Mouse (Mus musculus) CH12.LX (cell line): Measurements from ENCODE around the gene Pgm2l1.

Experiments used
- BHLHE40 ChIP-seq: IDR thresholded peaks from 2 replicates; pipeline ENCODE4 v1.6.1; 2011; ENCODE audit warnings: mild to moderate bottlenecking, low read depth, low read length, improper control_type of control experiment
- CHD2 ChIP-seq: IDR thresholded peaks from 2 replicates; pipeline ENCODE4 v1.6.1; 2011; ENCODE audit warnings: low read length, improper control_type of control experiment
- CTCF ChIP-seq, 2 experiments: IDR thresholded peaks in 1 of 2; conservative IDR thresholded peaks in 1 of 2; 2 replicates each; pipeline ENCODE4 v1.5.1; 2011 to 2012; ENCODE audit warnings: low read depth in 2 of 2, low read length in 2 of 2, improper control_type of control experiment in 1 of 2, inconsistent platforms in 1 of 2, mild to moderate bottlenecking in 1 of 2, moderate library complexity in 1 of 2
- EP300 ChIP-seq: IDR thresholded peaks from 2 replicates; pipeline ENCODE4 v1.6.1; 2011; ENCODE audit warnings: low read length, improper control_type of control experiment
- HCFC1 ChIP-seq: IDR thresholded peaks from 2 replicates; pipeline ENCODE4 v1.6.1; 2012; ENCODE audit warnings: low read depth, mild to moderate bottlenecking, inconsistent platforms, low read length, improper control_type of control experiment
- MAX ChIP-seq: IDR thresholded peaks from 2 replicates; pipeline ENCODE4 v1.6.1; 2011; ENCODE audit warnings: low read length, improper control_type of control experiment
- MAZ ChIP-seq: IDR thresholded peaks from 2 replicates; pipeline ENCODE4 v1.6.1; 2012; ENCODE audit warnings: low read depth, mild to moderate bottlenecking, inconsistent platforms, low read length, improper control_type of control experiment, moderate library complexity
- MYC ChIP-seq: IDR thresholded peaks from 2 replicates; pipeline ENCODE4 v1.6.1; 2011; ENCODE audit warnings: low read depth, mild to moderate bottlenecking, improper control_type of control experiment, low read length
- POLR2A ChIP-seq: IDR thresholded peaks from 2 replicates; pipeline ENCODE4 v1.6.1; 2011; ENCODE audit warnings: low read depth, mild to moderate bottlenecking, improper control_type of control experiment, low read length

- no peak for TF ChIP-seq EP300
- TF ChIP-seq MYC = no peak
- no peak for TF ChIP-seq CTCF (conservative IDR thresholded peaks at IDR 0.05 in 1 of 2, IDR thresholded peaks at IDR 0.05 in 1 of 2; ENCODE audit: low read depth in 2 of 2, low read length in 2 of 2)
- TF ChIP-seq BHLHE40 = no peak
- TF ChIP-seq MAZ = no peak
- no peak for TF ChIP-seq CHD2
- no peak for TF ChIP-seq HCFC1
- no peak for TF ChIP-seq POLR2A
- TF ChIP-seq MAX = no peak
Observed at GRCm38 (mm10) chr7:100244225-100244624, 17.0 kb downstream of the Pgm2l1 start.
